Mouse (Mus musculus) heart, adult 2 months (tissue): Measurements from ENCODE around the gene Vmn1r2.
"Not testable (repeated sequence)": the region's sequence is repeated elsewhere in the genome, so short reads cannot be mapped to it uniquely, and the experiment has no call there.

ENCODE experiments used
- CTCF ChIP-seq: fragments of 200-600 bp; IDR thresholded peaks from 2 replicates; pipeline ENCODE4 v1.8.1; 2022; ENCODE audit warnings: antibody characterized with exemption, mild to moderate bottlenecking, moderate library complexity
- EP300 ChIP-seq: fragments of 200-500 bp; IDR thresholded peaks from 2 replicates; pipeline ENCODE4 v1.6.1; 2011; ENCODE audit warnings: low read depth, low read length, control low read depth; ENCODE audit not compliant: insufficient read depth
- POLR2A ChIP-seq: fragments of 200-500 bp; IDR thresholded peaks from 2 replicates; pipeline ENCODE4 v1.6.1; 2011; ENCODE audit warnings: mild to moderate bottlenecking, low read depth, low read length, control low read depth; ENCODE audit not compliant: insufficient read depth

DNA sequence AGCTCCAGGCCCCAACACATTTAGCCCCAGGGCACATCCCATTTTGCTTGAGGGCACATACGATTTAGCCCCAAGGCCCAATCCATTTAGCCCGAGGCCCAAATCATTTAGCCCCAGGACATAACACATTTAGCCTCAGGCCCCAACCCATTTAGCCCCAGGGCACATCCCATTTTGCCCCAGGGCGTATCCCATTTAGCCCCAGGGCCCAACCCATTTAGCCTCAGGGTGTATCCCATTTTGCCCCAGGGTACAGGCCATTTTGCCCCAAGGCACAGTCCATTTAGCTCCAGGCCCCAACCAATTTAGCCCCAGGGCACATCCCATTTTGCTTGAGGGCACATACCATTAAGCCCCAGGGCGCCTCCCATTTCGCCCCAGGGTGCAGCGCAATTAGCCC, 9.1 kb downstream of the Vmn1r2 start:
- not testable (repeated sequence) for TF ChIP-seq CTCF, POLR2A, EP300
